Mouse (Mus musculus) hindbrain, embryonic 11.5 days (tissue): ENCODE results near the gene Slc25a10. TPM values are rescaled to one million over a fixed set of nuclear protein-coding genes. Genes with fewer than 3 reads are reported as not detected.
A peak's percentile ranks its signal among the peaks of the same experiment; 100 is the strongest.

ENCODE experiments used
- ATAC-seq: fragments of 200-750 bp; cut with Nextera tagmentation; 2 replicates; pipeline ENCODE4 v1.8.0; 2017; ENCODE audit warnings: mild to moderate bottlenecking, moderate TSS enrichment, moderate library complexity; ENCODE audit not compliant: low FRiP score
- DNase-seq: peaks from one replicate; pipeline ENCODE4 v3.0.0-alpha.2; 2015; ENCODE audit warnings: low spot score
- H3K27ac ChIP-seq: fragments of 300-500 bp; sonication (generic); 2 replicates; pipeline ENCODE4 v1.5.1; 2014; ENCODE audit warnings: mild to moderate bottlenecking, low read depth, low read length
- H3K27me3 ChIP-seq: fragments of 300-500 bp; sonication (generic); 2 replicates; pipeline ENCODE4 v1.6.1; 2014; ENCODE audit warnings: mild to moderate bottlenecking, low read length, moderate library complexity, mixed read lengths; ENCODE audit not compliant: control insufficient read depth, insufficient read depth
- H3K36me3 ChIP-seq: fragments of 300-500 bp; sonication (generic); 2 replicates; pipeline ENCODE4 v1.6.1; 2014; ENCODE audit warnings: mild to moderate bottlenecking, low read length, moderate library complexity, mixed read lengths; ENCODE audit not compliant: control insufficient read depth, insufficient read depth
- H3K4me1 ChIP-seq: fragments of 300-500 bp; sonication (generic); replicated peaks from 2 replicates; pipeline ENCODE4 v1.6.1; 2014; ENCODE audit warnings: low read length, mixed read lengths; ENCODE audit not compliant: control insufficient read depth, insufficient read depth
- H3K4me2 ChIP-seq: fragments of 300-500 bp; sonication (generic); replicated peaks from 2 replicates; pipeline ENCODE4 v1.6.1; 2014; ENCODE audit warnings: mild to moderate bottlenecking, low read depth, low read length
- H3K4me3 ChIP-seq: fragments of 300-500 bp; sonication (generic); 2 replicates; pipeline ENCODE4 v1.5.1; 2014; ENCODE audit warnings: low read depth, low read length
- H3K9ac ChIP-seq: fragments of 300-500 bp; sonication (generic); 2 replicates; pipeline ENCODE4 v1.6.1; 2014; ENCODE audit warnings: low read depth, low read length
- H3K9me3 ChIP-seq: fragments of 300-500 bp; sonication (generic); 2 replicates; pipeline ENCODE4 v1.6.1; 2016; ENCODE audit warnings: low read length; ENCODE audit not compliant: control insufficient read depth
- WGBS: fragments of 180-500 bp; shearing (Covaris S2); extraction: QIAGEN DNeasy Blood & Tissue Kit; methylation state at CpG from one replicate; pipeline ENCODE4 v1.1.7; 2014; 5-methylcytosine and 5-hydroxymethylcytosine counted together
- polyA plus RNA-seq: library from polyadenylated mRNA; unstranded; fragments of >200 nt; fragmentation: Nextera tagmentation; extraction: Ambion mirVana; gene quantifications from 2 replicates; pipeline ENCODE4 v1.2.1, GENCODE M21; 2014

Slc25a10 gene
- polyA plus RNA-seq, 1 experiment from 2014 or later, result 35.4 TPM

DNA sequence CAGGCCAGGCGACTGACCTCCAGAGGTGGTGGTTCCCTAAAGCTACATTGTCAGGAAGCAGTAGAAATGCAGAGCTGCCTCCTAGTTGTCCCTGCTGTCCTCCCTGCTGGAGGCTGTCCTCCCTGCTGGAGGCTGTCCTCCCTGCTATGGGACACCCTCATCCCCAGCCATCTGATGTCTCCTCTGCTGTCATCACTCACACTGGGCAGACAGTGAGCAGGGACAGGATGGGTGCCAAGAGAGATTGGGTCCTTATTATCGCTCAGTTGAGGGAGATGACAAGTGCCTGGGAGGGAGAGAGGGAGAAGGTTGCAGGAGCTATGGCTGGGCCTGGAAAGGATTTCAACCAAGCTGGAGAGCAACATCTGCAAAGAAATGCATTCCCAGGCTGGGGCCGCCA lies 43.5 kb downstream of the Slc25a10 start:
- Histone ChIP-seq H3K4me2 (no peak overlapping the region), H3K9me3 (no peaks in the 10 kb centered on the region), H3K27ac (no peak overlapping the region), H3K27me3 (peaks cover 25% of the 10 kb centered on the region), H3K9ac (no peak overlapping the region), H3K36me3 (no peaks in the 10 kb centered on the region), H3K4me3 (no peak overlapping the region), H3K4me1 (peaks cover 3% of the 10 kb centered on the region)
- no peak for ATAC-seq
- WGBS, result 87% methylated on average over 3 of the region's 3 CpGs
- DNase-seq, result no peak

- Histone ChIP-seq H3K9me3 (no peaks in the 10 kb centered on the region), H3K9ac (no peak overlapping the region), H3K4me3 (no peak overlapping the region), H3K4me1 (peaks cover 3% of the 10 kb centered on the region; the same call in 1 of the 2 replicates), H3K4me2 (no peak overlapping the region), H3K27ac (no peak overlapping the region), H3K36me3 (no peaks in the 10 kb centered on the region), H3K27me3 (peaks cover 18% of the 10 kb centered on the region)
- DNase-seq (no peak), ATAC-seq (no peak)
- WGBS, result 75% methylated on average over 3 of the region's 3 CpGs
Observed at GRCm38 (mm10) chr11:120535804-120536203, 44.2 kb downstream of the Slc25a10 start.

GRCm38 (mm10) chr11:120538485-120538884 lies 46.8 kb downstream of the Slc25a10 start:
- no peaks in the 10 kb centered on the region; the same call in 1 of the 2 replicates for H3K4me1 ChIP-seq
- H3K4me3 ChIP-seq, result no peak overlapping the region
- H3K9ac ChIP-seq, result no peak overlapping the region
- DNase-seq, result no peak
- H3K36me3 ChIP-seq, result 0 out of 2 replicates have a peak, but pooled peaks cover 2% of the 10 kb centered on the region
- 87% methylated on average over 3 of the region's 3 CpGs for WGBS
- H3K9me3 ChIP-seq, result no peaks in the 10 kb centered on the region
- H3K27ac ChIP-seq, result peak overlapping the region; percentile 4; the same call in 1 of the 2 replicates
- 0 out of 2 replicates have a peak, but pooled peaks cover under 1% of the 10 kb centered on the region for H3K27me3 ChIP-seq
- H3K4me2 ChIP-seq, result no peak overlapping the region
- no peak for ATAC-seq

- H3K9ac ChIP-seq, result no peak overlapping the region
- 58% methylated on average over 8 of the region's 8 CpGs for WGBS
- H3K4me1 ChIP-seq, result no peaks in the 10 kb centered on the region; the same call in 1 of the 2 replicates
- no peak for ATAC-seq
- no peak overlapping the region for H3K4me2 ChIP-seq
- H3K36me3 ChIP-seq, result 0 out of 2 replicates have a peak, but pooled peaks cover 4% of the 10 kb centered on the region
- H3K9me3 ChIP-seq, result no peaks in the 10 kb centered on the region
- DNase-seq, result peak; percentile 18
- no peak overlapping the region for H3K4me3 ChIP-seq
- H3K27ac ChIP-seq, result peak overlapping the region; percentile 4; the same call in 1 of the 2 replicates
- no peaks in the 10 kb centered on the region for H3K27me3 ChIP-seq
Observed at GRCm38 (mm10) chr11:120538955-120539284, 47.3 kb downstream of the Slc25a10 start.

DNA sequence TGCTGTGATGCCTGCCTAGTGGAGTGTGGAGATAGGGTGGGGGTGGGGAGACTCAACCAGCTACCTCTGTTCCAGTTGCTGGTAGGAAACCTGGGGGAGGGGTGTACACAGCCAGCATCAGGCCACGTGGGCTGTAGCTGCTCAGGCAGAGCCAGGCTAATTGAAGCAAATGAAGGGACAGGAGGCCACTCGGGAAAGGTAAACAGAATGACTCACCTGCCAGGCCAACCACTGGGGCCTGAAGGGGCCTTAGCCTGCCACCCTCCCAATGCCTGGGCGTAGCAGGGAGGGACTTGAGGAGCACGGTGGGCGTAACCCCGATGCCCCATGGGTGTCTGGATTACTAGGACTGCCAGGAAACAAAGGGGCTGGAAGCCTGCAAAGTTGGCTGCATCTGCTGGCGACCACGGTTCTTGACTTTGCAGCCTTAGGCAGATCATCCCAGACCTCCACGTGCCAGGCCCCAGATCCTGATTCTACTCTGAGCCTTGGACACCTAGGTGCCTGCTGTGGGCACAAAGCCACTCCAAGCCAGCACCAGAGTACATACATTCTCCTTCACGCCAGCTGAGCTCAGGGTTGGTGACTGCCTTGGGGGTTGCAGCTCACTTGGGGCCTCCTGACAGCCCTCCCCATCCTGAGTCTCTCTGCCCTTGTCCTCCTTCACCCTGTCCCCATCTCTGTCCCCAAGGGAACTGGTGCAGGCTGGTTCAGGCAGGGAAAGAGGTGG lies 47.8 kb downstream of the Slc25a10 start:
- H3K36me3 ChIP-seq, result 0 out of 2 replicates have a peak, but pooled peaks cover 6% of the 10 kb centered on the region
- DNase-seq (peak; percentile 39), ATAC-seq (peak; percentile 71)
- H3K27ac ChIP-seq, result peak overlapping the region; percentile 48; the same call in 1 of the 2 replicates
- WGBS, result 28% methylated on average over 10 of the region's 10 CpGs
- H3K4me1 ChIP-seq, result no peaks in the 10 kb centered on the region; the same call in 1 of the 2 replicates
- no peaks in the 10 kb centered on the region for H3K27me3 ChIP-seq
- H3K9me3 ChIP-seq, result no peaks in the 10 kb centered on the region
- no peak overlapping the region for H3K4me3 ChIP-seq
- no peak overlapping the region for H3K4me2 ChIP-seq
- no peak overlapping the region; the same call in 1 of the 2 replicates for H3K9ac ChIP-seq

DNA sequence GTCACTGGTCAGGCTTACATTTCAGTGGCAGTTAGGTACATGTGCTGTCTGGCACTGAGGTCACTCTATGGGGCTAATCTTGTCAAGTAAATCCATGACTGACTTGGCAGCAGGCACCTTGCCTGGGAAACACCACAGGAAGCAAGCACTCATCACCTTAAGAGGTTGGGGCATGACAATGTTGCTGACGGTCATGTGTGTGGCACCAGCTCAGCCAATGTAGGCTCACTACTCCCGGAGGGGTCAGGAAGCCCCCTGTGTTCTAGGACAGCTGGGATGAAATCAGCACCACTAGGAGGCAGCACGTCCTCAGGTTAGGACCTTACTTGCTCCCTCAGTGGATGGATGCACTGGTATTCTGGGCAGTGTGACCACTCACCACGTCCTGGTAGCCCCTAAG lies 50.3 kb downstream of the Slc25a10 start:
- Histone ChIP-seq H3K9ac (no peak overlapping the region), H3K4me2 (no peak overlapping the region), H3K9me3 (no peaks in the 10 kb centered on the region), H3K27ac (no peak overlapping the region), H3K36me3 (0 out of 2 replicates have a peak, but pooled peaks cover 7% of the 10 kb centered on the region), H3K27me3 (no peaks in the 10 kb centered on the region), H3K4me1 (no peaks in the 10 kb centered on the region; the same call in 1 of the 2 replicates), H3K4me3 (no peak overlapping the region)
- ATAC-seq (no peak), DNase-seq (peak; percentile 35)
- 30% methylated on average over 4 of the region's 4 CpGs for WGBS

DNA sequence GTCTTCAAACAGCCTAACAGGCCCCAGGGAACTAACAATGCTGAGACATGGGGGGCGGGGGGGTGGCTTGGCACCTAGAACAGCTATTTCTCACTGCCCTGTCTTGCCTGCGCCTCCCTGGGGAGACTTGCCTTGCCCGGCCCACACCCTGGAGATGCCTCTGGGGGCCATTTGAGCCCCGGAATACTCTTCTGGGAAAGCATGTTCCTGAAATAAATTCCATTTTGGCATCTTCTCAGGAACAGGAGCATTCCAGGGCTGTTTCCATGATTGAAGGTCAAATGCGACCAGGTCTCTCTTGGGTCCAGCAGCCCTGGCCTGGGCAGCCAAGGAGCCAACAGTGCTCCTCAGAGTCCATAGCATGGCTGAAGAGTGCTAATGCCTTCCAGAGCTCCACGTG lies 50.7 kb downstream of the Slc25a10 start:
- H3K36me3 ChIP-seq, result 0 out of 2 replicates have a peak, but pooled peaks cover 7% of the 10 kb centered on the region
- 91% methylated on average over 6 of the region's 6 CpGs for WGBS
- ATAC-seq, result no peak

GRCm38 (mm10) chr11:120545964-120546363 lies 54.3 kb downstream of the Slc25a10 start:
- Histone ChIP-seq H3K4me3 (no peak overlapping the region), H3K9ac (no peak overlapping the region), H3K4me2 (no peak overlapping the region), H3K4me1 (peaks cover 10% of the 10 kb centered on the region), H3K36me3 (0 out of 2 replicates have a peak, but pooled peaks cover 7% of the 10 kb centered on the region), H3K27ac (no peak overlapping the region), H3K9me3 (no peaks in the 10 kb centered on the region), H3K27me3 (no peaks in the 10 kb centered on the region)
- ATAC-seq (no peak), DNase-seq (no peak)
- WGBS, result 96% methylated on average over 3 of the region's 3 CpGs

More for the DNA sequence above, 50.7 kb downstream of the Slc25a10 start:
- no peak for DNase-seq
- Histone ChIP-seq H3K9ac (no peak overlapping the region), H3K4me1 (no peaks in the 10 kb centered on the region; the same call in 1 of the 2 replicates), H3K9me3 (no peaks in the 10 kb centered on the region), H3K27ac (no peak overlapping the region), H3K4me3 (no peak overlapping the region), H3K27me3 (no peaks in the 10 kb centered on the region), H3K4me2 (no peak overlapping the region)

DNA sequence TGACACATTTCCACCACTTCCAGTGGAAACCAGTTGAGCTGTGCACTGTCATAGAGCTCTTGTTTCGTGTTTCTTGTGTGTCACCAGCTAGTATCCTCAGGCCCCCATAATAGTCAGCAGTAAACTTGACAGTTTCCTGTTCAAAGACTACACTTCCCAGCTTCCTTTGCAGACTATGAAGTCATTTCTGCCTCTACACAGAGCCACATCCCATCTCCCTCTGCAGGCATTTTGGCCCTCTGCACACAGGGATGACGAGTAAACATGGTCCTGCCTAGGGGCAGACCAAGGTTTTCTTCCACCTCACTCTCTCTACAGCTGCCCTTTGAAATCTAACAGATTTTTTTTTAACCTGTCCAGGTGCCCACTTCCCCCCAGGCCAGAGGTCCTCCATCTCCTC lies 55.8 kb downstream of the Slc25a10 start:
- ATAC-seq, result no peak
- 81% methylated on average over 2 of the region's 2 CpGs for WGBS
- DNase-seq, result no peak
- Histone ChIP-seq H3K4me2 (no peak overlapping the region), H3K4me1 (peaks cover 10% of the 10 kb centered on the region), H3K9ac (no peak overlapping the region), H3K36me3 (0 out of 2 replicates have a peak, but pooled peaks cover 7% of the 10 kb centered on the region), H3K27ac (no peak overlapping the region), H3K4me3 (no peak overlapping the region), H3K27me3 (no peaks in the 10 kb centered on the region), H3K9me3 (no peaks in the 10 kb centered on the region)
